Comparison of ENCODE assay signal across 22 mouse cellular contexts in the genomic region with DNA sequence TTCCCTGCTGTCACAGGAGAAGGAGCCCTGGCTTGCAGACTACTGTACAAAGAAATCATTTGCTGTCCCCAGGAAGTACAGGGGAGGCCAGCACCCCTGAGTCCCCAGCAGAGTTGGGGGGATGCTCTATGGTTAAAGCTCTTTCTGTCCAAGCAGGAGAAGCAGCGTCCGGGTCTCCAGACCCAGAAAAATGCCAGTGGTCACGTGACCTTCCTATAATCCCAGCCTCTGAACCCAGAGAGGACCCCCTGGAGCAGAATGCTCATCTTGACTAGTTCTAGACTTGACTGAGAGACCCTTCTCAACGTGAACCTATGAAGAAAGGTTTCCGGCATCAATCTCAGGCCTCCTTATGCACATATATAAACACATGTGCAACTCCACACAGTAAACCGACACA. TPM values are rescaled to one million over a fixed set of nuclear protein-coding genes. Genes with fewer than 3 reads are reported as not detected.
DNase-seq lines count a peak whose midpoint lies in the region; ATAC-seq and TF ChIP-seq lines count a peak whose summit lies in the region.
"Had no signal": no experiment of that assay in that cellular context is flagged by ENCODE, and none has a peak within 500 bp of the region (broad histone marks: within the 10 kb centered on the region; RNA-seq: fewer than 3 reads in every experiment).

No protein-coding gene starts in this region.

- no peak overlapping the region for H3K4me3 ChIP-seq in gastrocnemius, adult 2 months
- no peak overlapping the region for H3K4me3 ChIP-seq in C2C12 (ENCODE audit: insufficient read depth, poor library complexity, severe bottlenecking)
- no peak overlapping the region for H3K4me3 ChIP-seq in embryonic facial prominence, embryonic 14.5 days (ENCODE audit: low read depth, low read length)
- H3K4me3 ChIP-seq in hindbrain, embryonic 16.5 days (ENCODE audit: low read length), result no peak overlapping the region
- no peak overlapping the region for H3K4me3 ChIP-seq in heart, adult 2 months
- H3K4me3 ChIP-seq: erythroblast, embryonic 14.5 days; forebrain, embryonic 12.5 days; forebrain, embryonic 15.5 days; heart, embryonic 12.5 days; heart, embryonic 15.5 days; hindbrain, embryonic 10.5 days; hindbrain, embryonic 13.5 days had no signal

- no peak for TF ChIP-seq CTCF in gastrocnemius, adult 2 months (IDR thresholded peaks at IDR 0.05)
- TF ChIP-seq CTCF in C2C12 (IDR thresholded peaks at IDR 0.05; ENCODE audit: control insufficient read depth, insufficient read depth, insufficient read length), result no peak
- TF ChIP-seq CTCF in heart, adult 2 months (IDR thresholded peaks at IDR 0.05), result no peak

- intact Hi-C loops in gastrocnemius, adult 2 months (cut with DNase I), result no loop called here
- intact Hi-C loops in heart, adult 2 months (cut with DNase I), result no loop called here

- DNase-seq in gastrocnemius, adult 2 months, result no peak
- no peak for DNase-seq in gastrocnemius, adult 8-10 months (ENCODE audit: low spot score in 2 of 2)
- DNase-seq in embryonic facial prominence, embryonic 14.5 days (ENCODE audit: low spot score), result no peak
- DNase-seq in heart, adult 2 months, result no peak
- DNase-seq: adrenal gland, adult 8-10 months; adrenal gland, postnatal 25 days; B cell, adult 2 months; gastrocnemius, postnatal 14 days; heart, postnatal 36 days had no signal

- H3K27me3 ChIP-seq in C2C12 (ENCODE audit: control insufficient read depth, insufficient read depth, insufficient read length), result no peaks in the 10 kb centered on the region
- H3K27me3 ChIP-seq in embryonic facial prominence, embryonic 14.5 days (replicated peaks; ENCODE audit: control insufficient read depth, insufficient read depth, low read length), result no peaks in the 10 kb centered on the region
- no peaks in the 10 kb centered on the region for H3K27me3 ChIP-seq in hindbrain, embryonic 16.5 days (replicated peaks; ENCODE audit: control insufficient read depth, insufficient read depth, low read length)
- H3K27me3 ChIP-seq in heart, adult 2 months (ENCODE audit: control insufficient read depth, insufficient read depth, low read length), result no peaks in the 10 kb centered on the region
- H3K27me3 ChIP-seq: forebrain, embryonic 12.5 days; forebrain, embryonic 15.5 days; heart, embryonic 12.5 days; heart, embryonic 15.5 days; hindbrain, embryonic 13.5 days had no signal

- no peaks in the 10 kb centered on the region for H3K9me3 ChIP-seq in embryonic facial prominence, embryonic 14.5 days (ENCODE audit: control insufficient read depth, low read length)
- H3K9me3 ChIP-seq in hindbrain, embryonic 16.5 days (ENCODE audit: control insufficient read depth, low read length), result no peaks in the 10 kb centered on the region
- H3K9me3 ChIP-seq: forebrain, embryonic 12.5 days; forebrain, embryonic 15.5 days; heart, embryonic 12.5 days; heart, embryonic 15.5 days; hindbrain, embryonic 10.5 days; hindbrain, embryonic 13.5 days had no signal

- H3K36me3 ChIP-seq in C2C12 (ENCODE audit: control insufficient read depth, insufficient read depth), result no peaks in the 10 kb centered on the region
- no peaks in the 10 kb centered on the region for H3K36me3 ChIP-seq in embryonic facial prominence, embryonic 14.5 days (ENCODE audit: control insufficient read depth, insufficient read depth, low read length)
- no peaks in the 10 kb centered on the region for H3K36me3 ChIP-seq in hindbrain, embryonic 16.5 days (ENCODE audit: control insufficient read depth, insufficient read depth, low read length)
- H3K36me3 ChIP-seq in heart, adult 2 months (ENCODE audit: control insufficient read depth, insufficient read depth, low read length), result no peaks in the 10 kb centered on the region
- H3K36me3 ChIP-seq: forebrain, embryonic 12.5 days; forebrain, embryonic 15.5 days; heart, embryonic 12.5 days; heart, embryonic 15.5 days; hindbrain, embryonic 10.5 days; hindbrain, embryonic 13.5 days had no signal

- H3K79me3 ChIP-seq in C2C12 (ENCODE audit: low read depth), result no peaks in the 10 kb centered on the region

- 60% methylated on average over 6 of the region's 6 CpGs for WGBS in embryonic facial prominence, embryonic 14.5 days
- 87% methylated on average over 6 of the region's 6 CpGs for whole genome bisulfite sequencing in hindbrain, embryonic 16.5 days
- WGBS in heart, adult 2 months, result 93% methylated on average over 6 of the region's 6 CpGs

- ATAC-seq in embryonic facial prominence, embryonic 14.5 days (ENCODE audit: low read depth), result no peak
- no peak for ATAC-seq in hindbrain, embryonic 16.5 days
- ATAC-seq: activated CD4-positive, CD25-positive, alpha-beta regulatory T cell, adult 4 months; CD4-positive, CD25-positive, alpha-beta regulatory T cell, adult 4 months; forebrain, embryonic 15.5 days; intestine, postnatal 0 days had no signal

- TF ChIP-seq EP300 in heart, adult 2 months (IDR thresholded peaks at IDR 0.05; ENCODE audit: insufficient read depth, low read depth, low read length), result no peak

- peaks cover 23% of the 10 kb centered on the region for H3K4me1 ChIP-seq in embryonic facial prominence, embryonic 14.5 days (ENCODE audit: control insufficient read depth, insufficient read depth, low read length)
- peaks cover 13% of the 10 kb centered on the region for H3K4me1 ChIP-seq in hindbrain, embryonic 16.5 days (ENCODE audit: control insufficient read depth, insufficient read depth, low read depth, low read length)
- peaks cover 33% of the 10 kb centered on the region for H3K4me1 ChIP-seq in heart, adult 2 months (ENCODE audit: control insufficient read depth, insufficient read depth, low read length)

- no peak overlapping the region for H3ac ChIP-seq in C2C12 (ENCODE audit: control insufficient read depth, insufficient read length, low read depth)

- no peak overlapping the region for H3K4me2 ChIP-seq in embryonic facial prominence, embryonic 14.5 days (ENCODE audit: low read depth, low read length)
- no peak overlapping the region for H3K4me2 ChIP-seq in hindbrain, embryonic 16.5 days (ENCODE audit: low read length)
- H3K4me2 ChIP-seq: forebrain, embryonic 12.5 days; forebrain, embryonic 15.5 days; heart, embryonic 12.5 days; heart, embryonic 15.5 days; hindbrain, embryonic 13.5 days had no signal

- peak overlapping the region; percentile 52 for H3K27ac ChIP-seq in gastrocnemius, adult 2 months
- H3K27ac ChIP-seq in embryonic facial prominence, embryonic 14.5 days (replicated peaks; ENCODE audit: low read depth, low read length), result peak overlapping the region; percentile 34; the same call in 1 of the 2 replicates
- no peak overlapping the region for H3K27ac ChIP-seq in hindbrain, embryonic 16.5 days (ENCODE audit: low read depth, low read length)
- no peak overlapping the region for H3K27ac ChIP-seq in heart, adult 2 months
- H3K27ac ChIP-seq: forebrain, embryonic 12.5 days; forebrain, embryonic 15.5 days; heart, embryonic 15.5 days; hindbrain, embryonic 13.5 days had no signal

- no peak for TF ChIP-seq POLR2A in heart, adult 2 months (IDR thresholded peaks at IDR 0.05; ENCODE audit: insufficient read depth, low read depth, low read length)

- no peaks in the 10 kb centered on the region for H3K79me2 ChIP-seq in C2C12 (ENCODE audit: control insufficient read depth, insufficient read depth)
- no peaks in the 10 kb centered on the region for H3K79me2 ChIP-seq in heart, adult 2 months (replicated peaks; ENCODE audit: control insufficient read depth, insufficient read depth, low read length)

- H3K9ac ChIP-seq in embryonic facial prominence, embryonic 14.5 days (ENCODE audit: low read depth, low read length), result no peak overlapping the region
- H3K9ac ChIP-seq in hindbrain, embryonic 16.5 days (ENCODE audit: low read depth, low read length), result no peak overlapping the region
- no peak overlapping the region for H3K9ac ChIP-seq in heart, adult 2 months (ENCODE audit: low read depth, low read length)
- H3K9ac ChIP-seq: forebrain, embryonic 12.5 days; forebrain, embryonic 15.5 days; heart, embryonic 12.5 days; heart, embryonic 15.5 days; hindbrain, embryonic 13.5 days had no signal

RNA-seq across cellular contexts. Expression of a gene that starts 3.7 kb away (rescaled TPM):
- under 1 TPM; 0.77 to 0.98 TPM for total RNA-seq in gastrocnemius, adult 2 months (2021)
- total RNA-seq in gastrocnemius, adult 8-10 months (2022), result 1 to 10 TPM; 1.0 to 2.6 (median 1.3) TPM
- polyA plus RNA-seq in C2C12 (2012; fragmentation: generic; extraction: Trizol), result 6.9 TPM
- 4.6 and 4.8 TPM in 2 replicates for polyA plus RNA-seq in embryonic facial prominence, embryonic 14.5 days (2014; fragmentation: Nextera tagmentation; extraction: Ambion mirVana)
- 2.2 and 3.1 TPM in 2 replicates for polyA plus RNA-seq in hindbrain, embryonic 16.5 days (2015; fragmentation: Nextera tagmentation; extraction: Ambion mirVana)
- total RNA-seq in heart, adult 2 months (2021), result 1 to 10 TPM; 1.6 to 1.7 TPM
- polyA plus RNA-seq in heart, adult 2 months (2012; rRNA removed), result 3.1 and 4.8 TPM in 2 replicates
- polyA plus RNA-seq: erythroblast, embryonic 14.5 days had no signal

RNA-seq across cellular contexts. Expression of a gene that starts 9.1 kb away (rescaled TPM):
- 1 to 10 TPM; 3.6 to 6.4 TPM for total RNA-seq in gastrocnemius, adult 2 months (2021)
- total RNA-seq in gastrocnemius, adult 8-10 months (2022), result 1 to 10 TPM; 3.2 to 4.5 (median 3.5) TPM
- polyA plus RNA-seq in C2C12 (2012; fragmentation: generic; extraction: Trizol), result 0.29 TPM
- polyA plus RNA-seq in embryonic facial prominence, embryonic 14.5 days (2014; fragmentation: Nextera tagmentation; extraction: Ambion mirVana), result 21.3 and 24.5 TPM in 2 replicates
- polyA plus RNA-seq in hindbrain, embryonic 16.5 days (2015; fragmentation: Nextera tagmentation; extraction: Ambion mirVana), result 12.4 and 14.1 TPM in 2 replicates
- total RNA-seq in heart, adult 2 months (2021), result 10 to 100 TPM; 17.5 to 18.3 TPM
- polyA plus RNA-seq in heart, adult 2 months (2012; rRNA removed), result 38.1 and 45.5 TPM in 2 replicates

RNA-seq across cellular contexts. Expression of a gene that starts 13.3 kb away (rescaled TPM):
- total RNA-seq in gastrocnemius, adult 2 months (2021), result 100 to 1,000 TPM; 211 to 334 TPM
- total RNA-seq in gastrocnemius, adult 8-10 months (2022), result 100 to 1,000 TPM; 222 to 255 (median 235) TPM
- 309 TPM for polyA plus RNA-seq in C2C12 (2012; fragmentation: generic; extraction: Trizol)
- polyA plus RNA-seq in embryonic facial prominence, embryonic 14.5 days (2014; fragmentation: Nextera tagmentation; extraction: Ambion mirVana), result 297 and 302 TPM in 2 replicates
- polyA plus RNA-seq in hindbrain, embryonic 16.5 days (2015; fragmentation: Nextera tagmentation; extraction: Ambion mirVana), result 307 and 320 TPM in 2 replicates
- 100 to 1,000 TPM; 438 to 511 TPM for total RNA-seq in heart, adult 2 months (2021)
- polyA plus RNA-seq in heart, adult 2 months (2012; rRNA removed), result 761 and 809 TPM in 2 replicates

RNA-seq across cellular contexts. Expression of a gene that starts 18.9 kb away (rescaled TPM):
- 1 to 10 TPM; 5.1 to 5.8 TPM for total RNA-seq in gastrocnemius, adult 2 months (2021)
- total RNA-seq in gastrocnemius, adult 8-10 months (2022), result 1 to 10 TPM; 2.2 to 5.1 (median 3.0) TPM
- 61.1 TPM for polyA plus RNA-seq in C2C12 (2012; fragmentation: generic; extraction: Trizol)
- polyA plus RNA-seq in embryonic facial prominence, embryonic 14.5 days (2014; fragmentation: Nextera tagmentation; extraction: Ambion mirVana), result 33.6 and 36.5 TPM in 2 replicates
- 18.9 and 21.2 TPM in 2 replicates for polyA plus RNA-seq in hindbrain, embryonic 16.5 days (2015; fragmentation: Nextera tagmentation; extraction: Ambion mirVana)
- total RNA-seq in heart, adult 2 months (2021), result 10 to 100 TPM in 1 of 2 experiments, 1 to 10 TPM in 1; 7.4 to 12.4 TPM
- polyA plus RNA-seq in heart, adult 2 months (2012; rRNA removed), result 47.7 and 50.5 TPM in 2 replicates

RNA-seq across cellular contexts. Expression of a gene that starts 32.6 kb away (rescaled TPM):
- total RNA-seq in gastrocnemius, adult 2 months (2021), result not detected
- not detected for total RNA-seq in gastrocnemius, adult 8-10 months (2022)
- not detected for polyA plus RNA-seq in C2C12 (2012; fragmentation: generic; extraction: Trizol)
- 0.18 and 0.24 TPM in 2 replicates for polyA plus RNA-seq in embryonic facial prominence, embryonic 14.5 days (2014; fragmentation: Nextera tagmentation; extraction: Ambion mirVana)
- polyA plus RNA-seq in hindbrain, embryonic 16.5 days (2015; fragmentation: Nextera tagmentation; extraction: Ambion mirVana), result not detected in 2 replicates
- under 1 TPM; 0.39 to 0.61 TPM for total RNA-seq in heart, adult 2 months (2021)
- polyA plus RNA-seq in heart, adult 2 months (2012; rRNA removed), result 2.8 and 5.4 TPM in 2 replicates
- total RNA-seq: gastrocnemius, postnatal 14 days had no signal
- polyA plus RNA-seq: activated CD4-positive, CD25-positive, alpha-beta regulatory T cell, adult 4 months; CD4-positive, CD25-positive, alpha-beta regulatory T cell, adult 4 months; erythroblast, embryonic 14.5 days; forebrain, embryonic 12.5 days; forebrain, embryonic 15.5 days; heart, embryonic 12.5 days; heart, embryonic 15.5 days; hindbrain, embryonic 10.5 days; hindbrain, embryonic 13.5 days; intestine, embryonic 14.5 days; intestine, postnatal 0 days had no signal

Comparison
In these comparisons a context has a peak if more than half of its experiments do, and no peak if none do; other contexts are left out.
1. H3K27ac ChIP-seq: peak in gastrocnemius, adult 2 months (single experiment) and embryonic facial prominence, embryonic 14.5 days (single experiment); none in hindbrain, embryonic 16.5 days (single experiment) and heart, adult 2 months (single experiment).
2. RNA of a gene that starts 9.1 kb away (polyA plus RNA-seq): 38.1 to 45.5 TPM in heart, adult 2 months, 21.3 to 24.5 TPM in embryonic facial prominence, embryonic 14.5 days and 12.4 to 14.1 TPM in hindbrain, embryonic 16.5 days; 0.29 TPM in C2C12 (single experiment); every median in the first group is over 10 times any median in the second.